Mouse (Mus musculus): ENCODE data around the gene Pfdn4. TPM values are rescaled to one million over a fixed set of nuclear protein-coding genes. Genes with fewer than 3 reads are reported as not detected.

Gene Pfdn4
- polyA plus RNA-seq, 1 experiment from 2014 or later, result 48.1 TPM

- Histone ChIP-seq H3K4me1 (ENCODE audit: control insufficient read depth in 2 of 2, insufficient read depth in 2 of 2, low read length in 2 of 2) (peaks cover 7 to 11% of the 10 kb centered on the region in 2 experiments), H3K4me3 (ENCODE audit: control insufficient read depth in 1 of 2, insufficient read depth in 1 of 2, low read depth in 1 of 2, low read length in 2 of 2) (no peak overlapping the region), H3K27me3 (ENCODE audit: control insufficient read depth, insufficient read depth, low read length) (no peaks in the 10 kb centered on the region), H3K4me2 (ENCODE audit: low read length) (no peak overlapping the region), H3K27ac (replicated peaks in 1 of 2; ENCODE audit: control insufficient read depth in 1 of 2, insufficient read depth in 1 of 2, low read depth in 2 of 2, low read length in 2 of 2) (no peak overlapping the region), H3K9me3 (ENCODE audit: control insufficient read depth, low read length) (no peaks in the 10 kb centered on the region), H3K36me3 (ENCODE audit: control insufficient read depth, insufficient read depth, low read length) (peaks cover 33% of the 10 kb centered on the region), H3K9ac (ENCODE audit: low read length) (no peak overlapping the region)
- ATAC-seq (ENCODE audit: insufficient number of reproducible peaks, insufficient read depth, low FRiP score, low read depth), result no peak
- 83% methylated on average over 12 of the region's 12 CpGs for WGBS
Observed at GRCm38 (mm10) chr2:170513756-170514155, 17.5 kb downstream of the Pfdn4 start.

GRCm38 (mm10) chr2:170520321-170520971 lies 24.2 kb downstream of the Pfdn4 start:
- no peak for ATAC-seq (ENCODE audit: insufficient number of reproducible peaks, insufficient read depth, low FRiP score, low read depth)
- no peaks in the 10 kb centered on the region for H3K27me3 ChIP-seq (ENCODE audit: control insufficient read depth, insufficient read depth, low read length)
- H3K4me1 ChIP-seq (ENCODE audit: control insufficient read depth in 2 of 2, insufficient read depth in 2 of 2, low read length in 2 of 2), result no peaks in the 10 kb centered on the region
- H3K36me3 ChIP-seq (ENCODE audit: control insufficient read depth, insufficient read depth, low read length), result peaks cover 43% of the 10 kb centered on the region
- no peaks in the 10 kb centered on the region for H3K9me3 ChIP-seq (ENCODE audit: control insufficient read depth, low read length)
- H3K27ac ChIP-seq (replicated peaks in 1 of 2; ENCODE audit: control insufficient read depth in 1 of 2, insufficient read depth in 1 of 2, low read depth in 2 of 2, low read length in 2 of 2), result no peak overlapping the region
- WGBS, result 12% methylated on average over 7 of the region's 7 CpGs
- no peak overlapping the region for H3K4me3 ChIP-seq (ENCODE audit: control insufficient read depth in 1 of 2, insufficient read depth in 1 of 2, low read depth in 1 of 2, low read length in 2 of 2)
- H3K9ac ChIP-seq (ENCODE audit: low read length), result no peak overlapping the region
- no peak overlapping the region for H3K4me2 ChIP-seq (ENCODE audit: low read length)

GRCm38 (mm10) chr2:170526513-170526912 lies 30.3 kb downstream of the Pfdn4 start:
- Histone ChIP-seq H3K36me3 (ENCODE audit: control insufficient read depth, insufficient read depth, low read length) (no peaks in the 10 kb centered on the region), H3K4me2 (ENCODE audit: low read length) (no peak overlapping the region), H3K9ac (ENCODE audit: low read length) (no peak overlapping the region), H3K4me3 (ENCODE audit: control insufficient read depth in 1 of 2, insufficient read depth in 1 of 2, low read depth in 1 of 2, low read length in 2 of 2) (no peak overlapping the region), H3K4me1 (ENCODE audit: control insufficient read depth in 2 of 2, insufficient read depth in 2 of 2, low read length in 2 of 2) (0 out of 4 replicates have a peak, but pooled peaks cover 0 to 5% of the 10 kb centered on the region in 2 experiments), H3K27me3 (ENCODE audit: control insufficient read depth, insufficient read depth, low read length) (no peaks in the 10 kb centered on the region), H3K27ac (replicated peaks in 1 of 2; ENCODE audit: control insufficient read depth in 1 of 2, insufficient read depth in 1 of 2, low read depth in 2 of 2, low read length in 2 of 2) (no peak overlapping the region), H3K9me3 (ENCODE audit: control insufficient read depth, low read length) (no peaks in the 10 kb centered on the region)
- 0 out of 2 replicates have a peak, but pooled peaks have one; percentile 61 for ATAC-seq (ENCODE audit: insufficient number of reproducible peaks, insufficient read depth, low FRiP score, low read depth)
- 53% methylated on average over 8 of the region's 8 CpGs for WGBS

GRCm38 (mm10) chr2:170528061-170528460 lies 31.8 kb downstream of the Pfdn4 start:
- Histone ChIP-seq H3K9me3 (ENCODE audit: control insufficient read depth, low read length) (no peaks in the 10 kb centered on the region), H3K36me3 (ENCODE audit: control insufficient read depth, insufficient read depth, low read length) (no peaks in the 10 kb centered on the region), H3K4me3 (ENCODE audit: control insufficient read depth in 1 of 2, insufficient read depth in 1 of 2, low read depth in 1 of 2, low read length in 2 of 2) (no peak overlapping the region), H3K27ac (replicated peaks in 1 of 2; ENCODE audit: control insufficient read depth in 1 of 2, insufficient read depth in 1 of 2, low read depth in 2 of 2, low read length in 2 of 2) (no peak overlapping the region), H3K4me1 (ENCODE audit: control insufficient read depth in 2 of 2, insufficient read depth in 2 of 2, low read length in 2 of 2) (0 out of 4 replicates have a peak, but pooled peaks cover 0 to 5% of the 10 kb centered on the region in 2 experiments), H3K27me3 (ENCODE audit: control insufficient read depth, insufficient read depth, low read length) (no peaks in the 10 kb centered on the region; the same call in 1 of the 2 replicates), H3K4me2 (ENCODE audit: low read length) (no peak overlapping the region), H3K9ac (ENCODE audit: low read length) (no peak overlapping the region)
- no peak for ATAC-seq (ENCODE audit: insufficient number of reproducible peaks, insufficient read depth, low FRiP score, low read depth)
- WGBS, result 95% methylated on average over 16 of the region's 16 CpGs

GRCm38 (mm10) chr2:170529766-170530165 lies 33.5 kb downstream of the Pfdn4 start:
- Histone ChIP-seq H3K9ac (ENCODE audit: low read length) (no peak overlapping the region), H3K9me3 (ENCODE audit: control insufficient read depth, low read length) (no peaks in the 10 kb centered on the region), H3K36me3 (ENCODE audit: control insufficient read depth, insufficient read depth, low read length) (no peaks in the 10 kb centered on the region), H3K4me3 (ENCODE audit: control insufficient read depth in 1 of 2, insufficient read depth in 1 of 2, low read depth in 1 of 2, low read length in 2 of 2) (no peak overlapping the region), H3K4me1 (ENCODE audit: control insufficient read depth in 2 of 2, insufficient read depth in 2 of 2, low read length in 2 of 2) (0 out of 4 replicates have a peak, but pooled peaks cover 0 to 5% of the 10 kb centered on the region in 2 experiments), H3K27me3 (ENCODE audit: control insufficient read depth, insufficient read depth, low read length) (no peaks in the 10 kb centered on the region; the same call in 1 of the 2 replicates), H3K27ac (replicated peaks in 1 of 2; ENCODE audit: control insufficient read depth in 1 of 2, insufficient read depth in 1 of 2, low read depth in 2 of 2, low read length in 2 of 2) (no peak overlapping the region), H3K4me2 (ENCODE audit: low read length) (no peak overlapping the region)
- WGBS, result 89% methylated on average over 7 of the region's 7 CpGs
- ATAC-seq (ENCODE audit: insufficient number of reproducible peaks, insufficient read depth, low FRiP score, low read depth), result no peak

GRCm38 (mm10) chr2:170530256-170530655 lies 34.0 kb downstream of the Pfdn4 start:
- WGBS, result 85% methylated on average over 3 of the region's 3 CpGs

GRCm38 (mm10) chr2:170534116-170534802 lies 38.0 kb downstream of the Pfdn4 start:
- Histone ChIP-seq H3K4me1 (ENCODE audit: control insufficient read depth in 2 of 2, insufficient read depth in 2 of 2, low read length in 2 of 2) (no peaks in the 10 kb centered on the region), H3K9ac (ENCODE audit: low read length) (no peak overlapping the region), H3K27ac (replicated peaks in 1 of 2; ENCODE audit: control insufficient read depth in 1 of 2, insufficient read depth in 1 of 2, low read depth in 2 of 2, low read length in 2 of 2) (no peak overlapping the region), H3K4me3 (ENCODE audit: control insufficient read depth in 1 of 2, insufficient read depth in 1 of 2, low read depth in 1 of 2, low read length in 2 of 2) (no peak overlapping the region), H3K4me2 (ENCODE audit: low read length) (no peak overlapping the region), H3K27me3 (ENCODE audit: control insufficient read depth, insufficient read depth, low read length) (no peaks in the 10 kb centered on the region; the same call in 1 of the 2 replicates), H3K9me3 (ENCODE audit: control insufficient read depth, low read length) (no peaks in the 10 kb centered on the region), H3K36me3 (ENCODE audit: control insufficient read depth, insufficient read depth, low read length) (no peaks in the 10 kb centered on the region)
- ATAC-seq (ENCODE audit: insufficient number of reproducible peaks, insufficient read depth, low FRiP score, low read depth), result no peak
- 54% methylated on average over 12 of the region's 12 CpGs for WGBS

More at GRCm38 (mm10) chr2:170530256-170530655, 34.0 kb downstream of the Pfdn4 start:
- Histone ChIP-seq H3K9ac (ENCODE audit: low read length) (no peak overlapping the region), H3K36me3 (ENCODE audit: control insufficient read depth, insufficient read depth, low read length) (no peaks in the 10 kb centered on the region), H3K27ac (replicated peaks in 1 of 2; ENCODE audit: control insufficient read depth in 1 of 2, insufficient read depth in 1 of 2, low read depth in 2 of 2, low read length in 2 of 2) (no peak overlapping the region), H3K9me3 (ENCODE audit: control insufficient read depth, low read length) (no peaks in the 10 kb centered on the region), H3K4me3 (ENCODE audit: control insufficient read depth in 1 of 2, insufficient read depth in 1 of 2, low read depth in 1 of 2, low read length in 2 of 2) (no peak overlapping the region), H3K4me2 (ENCODE audit: low read length) (no peak overlapping the region), H3K27me3 (ENCODE audit: control insufficient read depth, insufficient read depth, low read length) (no peaks in the 10 kb centered on the region; the same call in 1 of the 2 replicates), H3K4me1 (ENCODE audit: control insufficient read depth in 2 of 2, insufficient read depth in 2 of 2, low read length in 2 of 2) (0 out of 4 replicates have a peak, but pooled peaks cover 0 to 5% of the 10 kb centered on the region in 2 experiments)
- no peak for ATAC-seq (ENCODE audit: insufficient number of reproducible peaks, insufficient read depth, low FRiP score, low read depth)

All from heart, embryonic 14.5 days (tissue).